Comparison of ENCODE assay signal across 16 mouse cellular contexts in the genomic region with DNA sequence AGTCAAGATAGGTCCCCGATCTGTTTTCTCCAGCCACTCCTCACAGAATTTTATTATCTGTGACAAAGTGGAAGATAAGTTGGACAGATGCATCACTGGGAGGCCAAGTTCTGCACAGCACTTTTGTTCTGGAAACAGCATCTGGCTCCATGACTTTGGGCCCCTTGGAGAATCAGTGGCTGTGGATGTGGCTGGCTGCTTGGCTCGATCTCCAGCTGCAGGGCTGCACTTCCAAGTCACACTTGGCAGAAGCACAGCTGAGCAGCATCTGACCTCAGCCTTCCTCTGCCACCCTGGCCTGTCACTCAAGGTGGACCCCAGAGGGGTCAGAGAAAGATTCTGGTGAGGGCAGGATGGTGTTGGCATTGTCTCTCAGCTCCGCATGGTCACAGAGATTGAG. TPM values are rescaled to one million over a fixed set of nuclear protein-coding genes. Genes with fewer than 3 reads are reported as not detected.
A peak's percentile ranks its signal among the peaks of the same experiment; 100 is the strongest.
DNase-seq lines count a peak whose midpoint lies in the region; ATAC-seq and TF ChIP-seq lines count a peak whose summit lies in the region.
"Had no signal": no experiment of that assay in that cellular context is flagged by ENCODE, and none has a peak within 500 bp of the region (broad histone marks: within the 10 kb centered on the region; RNA-seq: fewer than 3 reads in every experiment).

No protein-coding gene starts in this region.

- intact Hi-C loops in heart, postnatal 10 days (cut with DNase I) = no loop called here
- intact Hi-C loops in left cerebral cortex, postnatal 10 days (cut with DNase I) = no loop called here

- no peak for TF ChIP-seq POLR2A in myocyte (IDR thresholded peaks at IDR 0.05; ENCODE audit: insufficient read length, low read depth)

- H3ac ChIP-seq in myocyte (ENCODE audit: control insufficient read depth, insufficient read length) = no peak overlapping the region

- no peak for TF ChIP-seq CTCF in lung, embryonic 14.5 days (IDR thresholded peaks at IDR 0.05; ENCODE audit: low read depth)

- H3K27me3 ChIP-seq in lung, embryonic 14.5 days (ENCODE audit: insufficient read depth, low read length) = no peaks in the 10 kb centered on the region
- H3K27me3 ChIP-seq in myocyte (ENCODE audit: control insufficient read depth, insufficient read depth, insufficient read length) = no peaks in the 10 kb centered on the region
- H3K27me3 ChIP-seq: embryonic facial prominence, embryonic 12.5 days; forebrain, embryonic 13.5 days; kidney, embryonic 15.5 days; midbrain, embryonic 12.5 days had no signal

- WGBS in lung, embryonic 14.5 days = 53% methylated on average over 3 of the region's 3 CpGs

- no peak overlapping the region for H3K4me3 ChIP-seq in lung, embryonic 14.5 days (ENCODE audit: low read depth, low read length)
- no peak overlapping the region for H3K4me3 ChIP-seq in myocyte
- H3K4me3 ChIP-seq: embryonic facial prominence, embryonic 12.5 days; forebrain, embryonic 13.5 days; kidney, embryonic 15.5 days; midbrain, embryonic 12.5 days had no signal

- H3K9me3 ChIP-seq in lung, embryonic 14.5 days (ENCODE audit: low read depth, low read length) = no peaks in the 10 kb centered on the region
- H3K9me3 ChIP-seq: embryonic facial prominence, embryonic 12.5 days; forebrain, embryonic 13.5 days; kidney, embryonic 15.5 days; midbrain, embryonic 12.5 days had no signal

- no peaks in the 10 kb centered on the region for H3K79me2 ChIP-seq in myocyte (ENCODE audit: control insufficient read depth, insufficient read depth)

- no peak overlapping the region for H3K27ac ChIP-seq in lung, embryonic 14.5 days (ENCODE audit: low read depth)
- H3K27ac ChIP-seq: embryonic facial prominence, embryonic 12.5 days; forebrain, embryonic 13.5 days; midbrain, embryonic 12.5 days had no signal

- peak; percentile 58; the same call in 1 of the 2 replicates for ATAC-seq in lung, embryonic 14.5 days (ENCODE audit: insufficient read depth)
- ATAC-seq: forebrain, embryonic 13.5 days had no signal

- H3K9ac ChIP-seq in lung, embryonic 14.5 days = no peak overlapping the region
- H3K9ac ChIP-seq: embryonic facial prominence, embryonic 12.5 days; forebrain, embryonic 13.5 days; kidney, embryonic 15.5 days; midbrain, embryonic 12.5 days had no signal

- H3K36me3 ChIP-seq in lung, embryonic 14.5 days (ENCODE audit: insufficient read depth) = no peaks in the 10 kb centered on the region
- no peaks in the 10 kb centered on the region for H3K36me3 ChIP-seq in myocyte (ENCODE audit: control insufficient read depth, insufficient read depth)
- H3K36me3 ChIP-seq: embryonic facial prominence, embryonic 12.5 days; kidney, embryonic 15.5 days; midbrain, embryonic 12.5 days had no signal

- DNase-seq in lung, embryonic 14.5 days = peak; percentile 55
- DNase-seq in lung, postnatal 25 days (ENCODE audit: low spot score) = no peak
- peak; percentile 44 for DNase-seq in gastrocnemius, postnatal 10 days
- DNase-seq in heart, postnatal 10 days = peak; percentile 61 to 65
- DNase-seq in c-Kit-positive CD71-positive TER-119-positive erythroid progenitor cells, embryonic 14.5 days (ENCODE audit: low spot score) = no peak
- DNase-seq in left cerebral cortex, postnatal 10 days (ENCODE audit: extremely low spot score in 1 of 2, low spot score in 2 of 2) = no peak
- DNase-seq: cerebellum, adult 18-20 months; liver; lung, postnatal 36 days; right cerebral cortex, adult 18-20 months; thymus, postnatal 36 days had no signal

- peaks cover 5% of the 10 kb centered on the region for H3K4me1 ChIP-seq in lung, embryonic 14.5 days (ENCODE audit: insufficient read depth)
- H3K4me1 ChIP-seq: embryonic facial prominence, embryonic 12.5 days; forebrain, embryonic 13.5 days; midbrain, embryonic 12.5 days had no signal

- H3K4me2 ChIP-seq in lung, embryonic 14.5 days = no peak overlapping the region
- H3K4me2 ChIP-seq in myocyte (ENCODE audit: low read depth) = peak overlapping the region; percentile 30
- H3K4me2 ChIP-seq: embryonic facial prominence, embryonic 12.5 days; forebrain, embryonic 13.5 days; kidney, embryonic 15.5 days; midbrain, embryonic 12.5 days had no signal

TF ChIP-seq in myocyte, 11 proteins besides CTCF, POLR2A, EP300 and RAD21:
- TF ChIP-seq MYOG (IDR thresholded peaks at IDR 0.05; ENCODE audit: control insufficient read depth in 1 of 3, insufficient read depth in 1 of 3, insufficient read length in 2 of 3, low read depth in 2 of 3) (peak in 1 of 3 experiments; percentile 7), MYOD1 (IDR thresholded peaks at IDR 0.05; ENCODE audit: control insufficient read depth in 1 of 3, insufficient read length in 2 of 3, low read depth in 2 of 3) (peak in 2 of 3 experiments; percentile 11 to 33), TCF12 (IDR thresholded peaks at IDR 0.05; ENCODE audit: insufficient read depth, poor library complexity, severe bottlenecking) (no peak), REST (IDR thresholded peaks at IDR 0.05; ENCODE audit: insufficient read depth, insufficient read length) (no peak), POLR2AphosphoS2 (IDR thresholded peaks at IDR 0.05; ENCODE audit: insufficient read length, low read depth) (no peak), USF1 (IDR thresholded peaks at IDR 0.05; ENCODE audit: low read depth) (no peak), E2F4 (IDR thresholded peaks at IDR 0.05; ENCODE audit: insufficient read depth) (no peak), CEBPB (IDR thresholded peaks at IDR 0.05; ENCODE audit: insufficient read depth, poor library complexity, severe bottlenecking) (no peak), TCF3 (IDR thresholded peaks at IDR 0.05; ENCODE audit: insufficient read length, low read depth) (no peak), SRF (IDR thresholded peaks at IDR 0.05; ENCODE audit: control insufficient read depth, insufficient read length, low read depth) (no peak), MAX (IDR thresholded peaks at IDR 0.05; ENCODE audit: low read depth) (no peak)

RNA-seq across cellular contexts. Expression of a gene that starts 22.0 kb away (rescaled TPM):
- polyA plus RNA-seq in lung, embryonic 14.5 days (2014; fragmentation: Nextera tagmentation; extraction: Ambion mirVana) = 54.4 and 57.1 TPM in 2 replicates
- total RNA-seq in gastrocnemius, postnatal 10 days (2021) = 10 to 100 TPM; 37.9 to 38.6 TPM
- 10 to 100 TPM; 47.2 to 63.3 TPM for total RNA-seq in heart, postnatal 10 days (2021)
- polyA plus RNA-seq in myocyte (2012; fragmentation: generic; extraction: Trizol) = 14.1 TPM
- 1 to 10 TPM; 6.6 to 8.4 TPM for total RNA-seq in left cerebral cortex, postnatal 10 days (2021)

Comparison
In these comparisons a context has a peak if more than half of its experiments do, and no peak if none do; other contexts are left out.
1. DNase-seq: peak in lung, embryonic 14.5 days (single experiment), gastrocnemius, postnatal 10 days (single experiment) and heart, postnatal 10 days (2 of 2); none in lung, postnatal 25 days (single experiment), c-Kit-positive CD71-positive TER-119-positive erythroid progenitor cells, embryonic 14.5 days (single experiment) and left cerebral cortex, postnatal 10 days (0 of 2).
2. RNA of a gene that starts 22.0 kb away (total RNA-seq): 47.2 to 63.3 TPM in heart, postnatal 10 days and 37.9 to 38.6 TPM in gastrocnemius, postnatal 10 days; 6.6 to 8.4 TPM in left cerebral cortex, postnatal 10 days; every median in the first group is over 4 times any median in the second.